Mouse (Mus musculus) lung, postnatal 25 days (tissue): ENCODE results near the gene Sirpb1c.
"Not testable (repeated sequence)": the region's sequence is repeated elsewhere in the genome, so short reads cannot be mapped to it uniquely, and the experiment has no call there.

ENCODE experiments used
- DNase-seq: peaks from one replicate; pipeline ENCODE4 v3.0.0; 2022; ENCODE audit warnings: low spot score

Gene Sirpb1c

DNA sequence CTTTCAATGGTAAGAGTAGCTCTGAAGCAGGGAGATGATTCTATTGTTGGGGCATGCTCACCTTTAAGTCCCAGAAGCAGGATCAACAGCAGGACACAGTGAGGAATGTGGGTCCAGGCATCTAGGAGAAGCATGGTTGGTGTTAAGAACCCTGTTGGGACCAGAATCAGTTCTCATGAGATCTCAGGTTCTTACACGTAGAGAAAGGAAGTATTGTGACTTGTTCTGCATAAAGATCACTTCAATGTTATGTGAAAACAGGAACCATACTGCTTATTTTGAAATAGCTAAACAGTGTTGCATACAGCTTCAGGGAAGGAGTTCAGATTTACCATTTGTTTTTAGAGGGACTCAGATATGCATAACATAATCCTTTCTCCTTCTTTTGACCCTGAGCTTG lies at the start of gene Sirpb1c:
Gene Sirpb1c (minus strand): TSS at position 249 of the 400 bp plus-strand sequence.
- DNase-seq: not testable (repeated sequence)

DNA sequence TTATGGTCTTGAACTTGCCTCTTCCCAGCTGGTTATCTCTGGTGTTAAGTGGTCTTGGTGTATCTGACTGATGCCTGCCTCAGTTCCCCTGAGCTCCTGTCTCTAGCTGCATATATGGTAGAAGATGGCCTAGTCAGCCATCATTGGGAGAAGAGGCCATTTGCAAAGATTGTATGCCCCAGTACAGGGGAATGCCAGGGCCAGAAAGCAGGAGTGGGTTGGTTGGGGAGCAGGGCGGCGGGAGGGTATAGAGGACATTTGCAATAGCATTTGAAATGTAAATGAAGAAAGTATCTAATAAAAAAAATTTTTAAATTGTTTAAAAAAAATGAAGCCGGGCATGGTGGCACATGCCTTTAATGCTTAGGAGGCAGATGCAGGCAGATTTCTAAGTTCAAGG lies 38.1 kb upstream of the Sirpb1c start:
- DNase-seq: no peak

DNA sequence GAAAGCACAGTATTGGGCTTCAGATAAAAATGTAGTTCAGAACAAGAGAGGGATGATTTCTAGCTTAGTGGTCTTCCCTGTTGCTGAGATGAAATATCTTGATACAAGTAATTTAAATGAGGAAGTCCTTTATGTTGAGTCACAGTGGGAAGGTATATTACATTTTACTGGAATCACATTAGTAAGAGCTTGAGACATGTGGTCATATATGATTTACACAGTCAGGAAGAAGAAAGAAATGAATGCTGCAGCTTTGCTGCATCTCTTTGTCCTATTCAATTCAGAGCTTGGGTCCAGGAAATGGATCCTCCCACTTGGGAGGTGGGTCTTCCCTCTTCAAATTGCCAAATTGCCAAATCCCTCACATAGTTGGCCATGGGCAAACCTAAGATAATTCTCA lies 7.4 kb upstream of the Sirpb1c start:
- DNase-seq: not testable (repeated sequence)

DNA sequence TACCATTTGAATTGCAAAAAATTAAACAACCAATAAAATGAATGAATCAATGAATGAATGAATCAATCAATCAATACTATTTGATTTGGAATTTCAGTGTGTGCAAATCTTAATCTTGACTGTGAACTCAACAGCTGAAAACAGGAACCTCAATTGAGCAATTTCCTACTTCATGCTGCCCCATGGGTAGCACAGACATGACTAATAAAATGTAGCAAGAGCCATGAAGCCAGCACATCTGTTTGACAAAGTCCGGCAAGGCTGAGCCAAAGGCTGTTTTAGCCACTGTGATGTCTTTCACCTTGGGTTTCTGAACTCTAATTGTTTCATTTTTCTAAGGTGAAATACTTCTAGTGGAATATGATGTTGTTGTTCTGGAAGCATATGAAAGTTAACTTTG lies 1.6 kb upstream of the Sirpb1c start:
- peak; percentile 22 for DNase-seq

DNA sequence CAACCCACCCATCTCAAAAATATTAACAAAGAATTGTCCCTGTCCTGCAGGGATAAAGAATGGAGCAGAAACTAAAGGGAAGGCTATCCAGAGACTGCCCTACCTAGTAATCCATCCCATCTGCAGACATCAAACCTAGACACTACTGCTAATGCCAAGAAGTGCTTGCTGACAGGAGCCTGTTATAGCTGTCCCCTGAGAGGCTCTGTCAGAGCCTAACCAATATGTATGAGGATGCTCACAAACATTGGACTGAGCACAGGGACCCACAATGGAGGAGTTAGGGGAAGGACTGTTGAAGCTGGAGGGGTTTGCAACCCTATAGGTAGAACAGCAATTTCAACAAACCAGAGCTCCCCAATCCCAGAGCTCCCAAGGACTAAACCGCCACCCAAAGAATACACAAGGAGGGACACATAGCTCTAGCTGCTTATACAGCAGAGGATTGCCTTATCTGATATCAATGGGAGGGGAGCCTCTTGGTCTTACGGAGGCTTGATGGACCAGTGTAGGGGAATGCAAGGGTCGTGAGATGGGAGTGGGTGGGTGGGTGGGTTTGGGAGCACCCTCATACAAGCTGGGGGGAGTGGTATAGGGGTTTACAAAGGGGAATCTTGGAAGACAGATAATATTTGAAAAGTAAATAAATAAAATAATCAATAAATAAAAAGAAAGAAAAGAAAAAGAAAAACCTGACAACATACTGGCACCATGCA lies 838 bp downstream of the Sirpb1c start:
- DNase-seq: no peak

DNA sequence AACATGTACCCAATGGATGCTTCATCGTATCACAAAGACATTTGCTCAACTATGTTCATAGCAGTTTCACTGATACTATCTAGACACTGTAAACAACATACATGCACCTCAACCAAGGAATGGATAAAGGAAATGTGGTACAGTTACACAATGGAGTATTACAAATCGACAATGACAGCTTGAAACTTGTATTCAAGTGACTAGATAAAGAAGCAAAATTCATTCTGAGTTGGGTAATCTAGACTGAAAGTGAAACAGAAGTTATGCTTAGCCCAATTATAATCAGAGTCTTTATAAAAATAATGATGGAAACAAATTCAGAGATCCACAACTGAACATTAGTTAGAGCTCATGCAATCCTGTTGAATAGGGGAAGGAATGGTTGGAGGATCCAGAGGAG lies 74.7 kb downstream of the Sirpb1c start:
- not testable (repeated sequence) for DNase-seq
